Mouse (Mus musculus) frontal cortex, postnatal 36 days (tissue): ENCODE measurements around the gene Cops2.

Experiments used
- DNase-seq, 2 experiments: peaks; one replicate each; pipeline ENCODE4 v3.0.0; 2022; ENCODE audit warnings: low spot score in 2 of 2

Cops2 gene

GRCm38 (mm10) chr2:125858521-125859280 is at the start of gene Cops2, which contains the start of gene Galk2:
Gene Cops2 (minus strand): TSS chr2:125859139.
Gene Galk2 (plus strand): TSS chr2:125859109.
- DNase-seq: peak; percentile 95 to 97

- DNase-seq: no peak
Measured at GRCm38 (mm10) chr2:125907580-125908255, 48.8 kb upstream of the Cops2 start.

GRCm38 (mm10) chr2:125906407-125907066 is 47.6 kb upstream of the Cops2 start:
- DNase-seq: no peak

GRCm38 (mm10) chr2:125901426-125901825 is 42.5 kb upstream of the Cops2 start:
- DNase-seq: no peak

- DNase-seq: no peak
Measured at GRCm38 (mm10) chr2:125900797-125901410, 42.0 kb upstream of the Cops2 start.

GRCm38 (mm10) chr2:125896355-125896754 is 37.4 kb upstream of the Cops2 start:
- no peak for DNase-seq

- peak in 1 of 2 experiments; percentile 5 for DNase-seq
Measured at GRCm38 (mm10) chr2:125895099-125895498, 36.2 kb upstream of the Cops2 start.

- DNase-seq: peak in 1 of 2 experiments; percentile 26
Measured at GRCm38 (mm10) chr2:125893096-125893495, 34.2 kb upstream of the Cops2 start.

- no peak for DNase-seq
Measured at GRCm38 (mm10) chr2:125885891-125886576, 27.1 kb upstream of the Cops2 start.

DNA sequence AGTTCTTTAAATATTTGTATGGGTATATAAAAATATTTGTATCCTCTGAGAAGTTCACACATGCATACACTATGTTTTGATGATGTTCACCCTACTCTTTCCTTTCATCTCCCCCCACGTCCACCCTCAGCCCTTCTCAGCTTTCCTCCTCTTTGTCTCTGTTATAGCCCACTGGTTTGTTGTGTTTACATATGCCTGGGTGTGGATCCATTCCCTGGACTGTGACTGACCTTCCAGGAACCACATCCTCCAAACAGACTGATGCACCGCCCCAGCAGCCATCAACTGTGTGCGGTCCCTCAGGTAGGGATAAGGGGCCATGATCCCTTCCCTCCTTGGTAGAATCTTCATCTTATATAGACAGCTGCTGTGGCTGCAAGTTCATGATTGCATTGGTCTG is 11.2 kb upstream of the Cops2 start:
- DNase-seq: no peak

DNA sequence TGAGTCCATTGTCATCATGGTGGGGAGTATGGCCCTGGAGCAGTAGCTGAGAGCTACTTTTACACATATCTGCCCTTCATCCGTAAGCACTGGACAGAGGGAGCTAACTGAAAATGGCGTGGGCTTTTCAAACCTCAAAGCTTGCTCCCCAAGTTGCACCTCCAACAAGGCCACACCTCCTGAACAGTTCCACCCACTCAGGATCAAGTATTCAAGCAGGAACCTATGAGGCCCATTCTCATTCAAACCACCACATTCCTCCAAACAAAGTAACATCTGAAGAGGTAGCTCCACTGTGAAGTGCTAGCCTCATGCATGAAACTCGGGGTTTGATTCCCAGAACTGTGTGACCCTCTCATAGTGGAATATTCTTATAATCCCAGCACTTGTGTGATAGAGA is 9.4 kb upstream of the Cops2 start:
- DNase-seq: no peak

GRCm38 (mm10) chr2:125866058-125866740 is 7.3 kb upstream of the Cops2 start:
- DNase-seq: peak; percentile 45 to 60

DNA sequence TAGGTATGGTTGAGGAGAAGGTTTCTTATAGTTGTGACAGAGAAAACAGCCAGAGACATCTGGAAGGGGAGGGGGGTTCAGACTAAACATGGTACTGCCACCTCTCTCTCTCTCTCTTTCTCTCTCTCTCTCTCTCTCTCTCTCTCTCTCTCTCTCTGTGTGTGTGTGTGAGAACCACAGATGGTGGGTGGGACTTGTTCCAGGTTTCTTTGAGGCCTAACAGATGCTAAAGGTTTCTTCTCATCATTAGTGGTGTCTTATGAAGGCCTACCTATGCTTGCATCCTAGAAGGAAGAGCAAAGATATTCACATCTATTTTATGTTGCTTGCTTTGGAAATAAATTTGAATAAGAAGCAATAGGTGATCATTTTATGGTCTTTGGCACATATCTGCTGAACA is 6.6 kb upstream of the Cops2 start:
- no peak for DNase-seq

DNA sequence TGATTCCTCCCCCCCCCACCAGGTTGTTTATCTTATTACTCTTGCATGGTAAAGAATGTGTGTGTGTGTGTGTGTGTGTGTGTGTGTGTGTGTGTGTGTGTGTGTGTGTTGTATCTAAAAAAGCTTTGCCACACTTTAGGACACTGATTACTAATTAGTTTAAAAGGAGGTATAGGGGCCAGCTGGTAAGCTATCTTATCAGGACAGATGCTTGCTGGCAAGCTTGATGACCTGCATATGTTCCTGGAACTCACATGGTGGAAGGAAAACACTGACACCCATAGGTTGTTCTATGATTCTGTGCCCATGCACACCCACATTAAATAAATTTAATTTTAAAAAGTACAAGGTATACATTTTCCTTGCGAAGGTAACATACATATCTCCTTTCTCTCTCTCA is 5.6 kb upstream of the Cops2 start:
- DNase-seq: no peak

- DNase-seq: no peak
Measured at GRCm38 (mm10) chr2:125863799-125864198, 4.9 kb upstream of the Cops2 start.

- DNase-seq: no peak
Measured at GRCm38 (mm10) chr2:125857707-125858106, 1.2 kb downstream of the Cops2 start.

DNA sequence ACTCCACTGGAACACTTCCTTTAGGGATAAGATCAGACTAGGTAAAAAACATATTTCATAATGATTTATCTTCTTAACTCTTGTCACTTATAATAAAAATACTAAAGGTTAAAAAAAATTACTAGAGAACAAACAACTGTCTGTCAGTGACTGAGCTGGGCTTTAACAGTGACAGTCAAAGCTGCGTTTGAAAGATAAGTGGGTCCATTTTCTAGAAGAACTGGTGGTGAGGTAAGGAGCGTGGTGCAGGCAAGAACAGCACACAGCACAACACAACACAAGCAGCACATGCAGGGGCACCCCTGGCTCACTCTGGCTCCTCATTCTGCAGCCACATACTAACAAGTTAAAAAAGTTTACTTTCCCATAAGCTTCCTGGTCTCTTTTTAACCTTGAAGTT is 7.7 kb downstream of the Cops2 start:
- no peak for DNase-seq

DNA sequence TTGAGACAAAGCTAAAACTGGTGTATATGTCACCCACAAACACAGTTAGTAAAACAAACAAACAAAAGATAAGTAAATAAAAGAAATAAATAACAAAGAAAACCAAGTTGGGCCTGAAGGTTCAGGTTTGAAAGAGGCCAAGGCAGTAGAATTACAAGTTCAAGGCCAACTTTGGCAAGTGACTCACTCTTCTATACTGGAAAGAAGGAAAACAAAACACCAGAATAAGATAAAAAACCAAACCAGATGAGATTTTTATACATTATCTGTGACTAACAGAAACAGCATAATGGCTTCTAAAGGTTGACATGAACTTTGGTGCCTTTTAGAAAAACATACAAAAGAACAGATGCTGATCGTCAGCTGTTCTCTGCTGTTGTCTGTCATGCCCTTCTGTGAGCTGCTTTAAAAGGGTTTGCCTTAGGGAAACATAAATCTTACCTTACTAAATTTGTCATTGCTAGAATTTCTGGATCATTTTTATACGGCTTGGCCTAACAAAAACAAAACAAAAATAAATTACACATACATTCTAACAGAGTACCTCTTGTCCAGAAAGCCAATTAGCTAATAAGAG is 20.1 kb downstream of the Cops2 start:
- no peak for DNase-seq

DNA sequence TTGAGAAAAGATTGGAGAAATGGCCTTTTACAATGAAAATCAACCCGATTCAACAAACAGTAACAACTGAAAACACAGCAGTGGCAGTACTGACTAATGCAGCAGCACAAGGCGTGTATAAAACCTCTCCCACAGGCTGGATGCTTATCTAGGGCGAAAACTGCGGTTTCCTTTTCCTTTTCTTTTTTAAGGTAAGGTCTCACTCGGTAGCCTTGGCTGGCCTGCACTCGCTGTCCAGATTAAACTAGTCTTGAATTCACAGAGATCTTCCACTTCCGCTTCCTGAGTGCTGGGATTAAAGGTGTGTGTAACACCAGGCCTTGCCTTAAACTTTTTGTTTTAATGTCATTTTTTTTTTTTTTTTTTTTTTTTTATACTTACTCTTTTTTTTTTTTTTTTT is 20.8 kb downstream of the Cops2 start:
- no peak for DNase-seq

GRCm38 (mm10) chr2:125829924-125830323 is 29.0 kb downstream of the Cops2 start:
- DNase-seq: no peak

GRCm38 (mm10) chr2:125827898-125828297 is 31.0 kb downstream of the Cops2 start:
- DNase-seq: no peak
